Mouse (Mus musculus): ENCODE measurements at regions not wholly inside any gene's neighbourhood (a gene's known extent, or its start where the extent isn't known, plus 50 kb on each side); places are given as distances from the start of the nearest gene placed in this dataset.

GRCm38 (mm10) chr4:31525638-31526207, 438.2 kb upstream of the Map3k7 start:
- no peak for ATAC-seq

- no peak for ATAC-seq
Observed at GRCm38 (mm10) chr4:31536811-31537210, 427.1 kb upstream of the Map3k7 start.

- ATAC-seq = no peak
Observed at GRCm38 (mm10) chr4:31553780-31554394, 410.0 kb upstream of the Map3k7 start.

GRCm38 (mm10) chr4:31555077-31555476, 408.8 kb upstream of the Map3k7 start:
- ATAC-seq = no peak

GRCm38 (mm10) chr4:31557261-31557660, 406.6 kb upstream of the Map3k7 start:
- no peak for ATAC-seq

GRCm38 (mm10) chr4:31560305-31560704, 403.6 kb upstream of the Map3k7 start:
- no peak for ATAC-seq

GRCm38 (mm10) chr4:31561183-31561582, 402.7 kb upstream of the Map3k7 start:
- no peak for ATAC-seq

GRCm38 (mm10) chr4:31561823-31562222, 402.1 kb upstream of the Map3k7 start:
- ATAC-seq = no peak

GRCm38 (mm10) chr4:31566158-31566557, 397.7 kb upstream of the Map3k7 start:
- no peak for ATAC-seq

- no peak for ATAC-seq
Observed at GRCm38 (mm10) chr4:31566834-31567233, 397.1 kb upstream of the Map3k7 start.

GRCm38 (mm10) chr4:31569687-31570086, 394.2 kb upstream of the Map3k7 start:
- no peak for ATAC-seq

- ATAC-seq = no peak
Observed at GRCm38 (mm10) chr4:31576982-31577579, 386.8 kb upstream of the Map3k7 start.

GRCm38 (mm10) chr4:31583495-31583894, 380.4 kb upstream of the Map3k7 start:
- no peak for ATAC-seq

GRCm38 (mm10) chr4:31584171-31584570, 379.7 kb upstream of the Map3k7 start:
- no peak for ATAC-seq

- no peak for ATAC-seq
Observed at GRCm38 (mm10) chr4:31594089-31594488, 369.8 kb upstream of the Map3k7 start.

GRCm38 (mm10) chr4:31601536-31601935, 362.4 kb upstream of the Map3k7 start:
- ATAC-seq = no peak

GRCm38 (mm10) chr4:31603776-31604175, 360.1 kb upstream of the Map3k7 start:
- ATAC-seq = no peak

GRCm38 (mm10) chr4:31608811-31609210, 355.1 kb upstream of the Map3k7 start:
- no peak for ATAC-seq

GRCm38 (mm10) chr4:31609559-31609958, 354.3 kb upstream of the Map3k7 start:
- ATAC-seq = no peak

GRCm38 (mm10) chr4:31612147-31612824, 351.6 kb upstream of the Map3k7 start:
- no peak for ATAC-seq

GRCm38 (mm10) chr4:31612825-31613514, 350.9 kb upstream of the Map3k7 start:
- no peak for ATAC-seq

- no peak for ATAC-seq
Observed at GRCm38 (mm10) chr4:31617572-31617971, 346.3 kb upstream of the Map3k7 start.

GRCm38 (mm10) chr4:31618026-31618425, 345.9 kb upstream of the Map3k7 start:
- ATAC-seq = no peak

Data from inflammation-experienced regulatory T-cells, adult 6 months (primary cell).